Mouse (Mus musculus) large intestine, adult 2 months (tissue): ENCODE results near the gene Xrra1. TPM values are rescaled to one million over a fixed set of nuclear protein-coding genes. Genes with fewer than 3 reads are reported as not detected.
"Not testable (repeated sequence)": the region's sequence is repeated elsewhere in the genome, so short reads cannot be mapped to it uniquely, and the experiment has no call there.

Experiments
- DNase-seq: peaks from one replicate; pipeline ENCODE4 v3.0.0-alpha.2; 2012; ENCODE audit warnings: low read depth, low spot score
- WGBS: fragments of 180-500 bp; shearing (Covaris S2); methylation state at CpG from one replicate; pipeline ENCODE4 v1.1.7; 2018; 5-methylcytosine and 5-hydroxymethylcytosine counted together
- polyA plus RNA-seq: library from polyadenylated mRNA; depleted of rRNA; stranded (reverse); fragments of >200 nt; gene quantifications from 2 replicates; pipeline ENCODE4 v1.2.3, GENCODE M21; 2012; rRNA removed

The Xrra1 gene
- 0.05 and 0.21 TPM in 2 replicates for polyA plus RNA-seq

GRCm38 (mm10) chr7:99858813-99859585 lies at the start of gene Xrra1:
Gene Xrra1 (plus strand): TSS chr7:99859116.
- DNase-seq: peak; percentile 97
- WGBS: 1% methylated on average over 42 of the region's 42 CpGs

DNA sequence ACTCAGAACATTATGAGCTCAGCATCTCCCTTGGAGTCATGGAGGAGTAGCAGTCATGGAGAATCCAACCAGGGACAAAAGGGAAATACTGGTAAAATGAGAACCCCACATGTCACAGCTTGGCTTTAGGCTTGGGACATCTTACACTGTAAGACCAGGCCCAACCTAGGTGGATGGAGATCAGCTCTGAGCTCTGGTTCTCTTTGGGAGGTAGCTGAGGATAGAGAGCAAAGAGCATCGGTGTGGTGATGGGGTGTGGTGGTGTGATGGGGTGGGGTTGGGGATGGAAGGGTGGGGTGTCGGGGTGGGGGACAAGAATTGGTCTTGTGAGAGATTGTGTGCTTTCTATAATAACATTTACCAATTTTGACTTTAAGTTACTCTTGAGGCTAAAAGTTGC lies 48.1 kb upstream of the Xrra1 start:
- 83% methylated on average over 2 of the region's 2 CpGs for WGBS
- DNase-seq: no peak

DNA sequence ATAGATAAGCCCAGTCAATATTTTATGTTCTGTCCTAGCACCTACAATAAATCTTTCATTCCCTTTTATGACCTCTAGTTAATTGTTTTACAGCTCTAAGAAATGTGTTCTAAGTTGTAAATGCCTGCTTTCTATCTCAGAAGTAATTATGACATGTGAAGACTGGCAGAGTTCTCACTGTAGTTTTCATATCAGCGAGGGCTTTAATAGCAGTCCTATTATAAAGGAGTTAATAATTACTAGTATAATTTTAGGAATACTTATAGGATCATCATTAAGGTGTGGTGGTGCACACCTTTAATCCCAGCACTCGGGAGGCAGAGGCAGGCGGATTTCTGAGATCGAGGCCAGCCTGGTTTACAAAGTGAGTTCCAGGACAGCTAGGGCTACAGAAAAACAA lies 47.3 kb upstream of the Xrra1 start:
- DNase-seq: no peak
- 51% methylated on average over 4 of the region's 4 CpGs for WGBS

DNA sequence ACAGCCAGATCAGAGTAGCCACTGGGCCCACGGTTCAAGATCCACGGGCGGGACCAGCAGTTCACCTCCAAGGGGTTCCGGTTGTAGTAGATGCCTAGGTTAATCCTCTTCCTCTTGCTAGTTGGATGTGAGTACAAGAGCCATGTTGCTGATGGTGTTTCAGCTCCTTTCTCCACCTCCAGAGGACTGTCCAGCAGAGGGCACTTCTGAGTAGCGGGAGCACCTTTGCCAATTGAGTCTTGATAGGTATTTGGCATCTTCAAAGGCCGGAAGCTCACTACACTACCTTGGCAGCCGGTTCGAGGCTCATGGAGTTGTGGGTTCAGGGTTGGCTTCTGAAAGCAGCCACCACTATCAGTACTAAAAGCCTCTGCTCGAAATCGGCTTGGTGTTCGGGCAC lies 45.5 kb upstream of the Xrra1 start:
- DNase-seq: no peak
- WGBS: 91% methylated on average over 11 of the region's 11 CpGs

- WGBS: 37% methylated on average over 9 of the region's 9 CpGs
- DNase-seq: not testable (repeated sequence)
These were observed 40.7 kb upstream of the Xrra1 start for GRCm38 (mm10) chr7:99818181-99818725.

DNA sequence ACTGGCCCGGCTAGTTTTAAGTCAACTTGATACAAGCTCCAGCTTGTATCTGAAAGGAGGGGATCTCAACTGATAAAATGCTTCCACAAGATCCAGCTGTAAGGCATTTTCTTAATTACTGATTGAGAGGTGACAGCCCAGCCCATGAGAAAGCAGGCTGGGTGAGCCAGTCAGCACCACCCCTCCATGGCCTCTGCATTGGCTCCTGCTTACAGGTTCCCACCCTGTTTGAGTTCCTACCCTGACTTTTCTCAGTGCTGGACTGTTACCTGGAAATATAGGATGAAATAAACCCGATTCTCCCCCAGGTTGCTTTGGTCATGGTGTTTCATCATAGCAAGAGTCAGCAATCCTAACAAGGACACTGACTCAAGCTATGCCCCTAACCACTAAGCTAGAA lies 37.0 kb upstream of the Xrra1 start:
- WGBS: 90% methylated on average over 2 of the region's 2 CpGs
- DNase-seq: no peak

GRCm38 (mm10) chr7:99822426-99822825 lies 36.5 kb upstream of the Xrra1 start:
- WGBS: 87% methylated on average over 5 of the region's 5 CpGs
- DNase-seq: no peak

DNA sequence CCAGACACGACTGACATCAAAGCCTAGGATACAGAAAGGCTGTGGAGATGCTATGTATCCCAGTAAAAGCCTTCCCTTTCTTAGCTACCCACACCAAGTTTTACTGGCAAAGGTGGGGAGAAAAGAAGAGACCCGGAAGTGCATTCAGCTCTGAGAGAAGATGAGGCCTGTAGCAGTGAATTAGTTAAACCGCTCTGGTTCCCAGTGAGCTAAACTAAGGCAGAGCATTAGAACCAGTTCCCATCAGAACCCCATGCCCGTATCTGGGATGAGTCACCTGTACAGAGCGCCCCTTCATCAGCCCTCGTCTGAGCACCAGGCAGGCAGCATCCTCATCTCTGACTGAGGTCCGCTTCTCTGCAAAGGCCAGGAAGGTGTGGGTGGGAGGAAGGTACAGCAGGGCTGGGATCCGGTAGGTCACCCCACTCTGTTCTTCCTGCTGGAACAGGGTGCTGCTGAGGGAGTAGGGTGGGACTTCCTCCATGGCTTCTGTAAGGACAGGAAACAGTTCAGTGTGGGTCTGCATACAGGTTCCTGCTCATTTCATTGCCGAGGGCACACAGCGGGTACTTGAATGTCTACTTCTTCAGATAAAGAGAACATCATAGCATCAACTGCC lies 35.8 kb upstream of the Xrra1 start:
- 89% methylated on average over 10 of the region's 10 CpGs for WGBS
- no peak for DNase-seq

- DNase-seq: no peak
- WGBS: 68% methylated on average over 16 of the region's 16 CpGs
These were observed 34.0 kb upstream of the Xrra1 start for GRCm38 (mm10) chr7:99824649-99825483.

DNA sequence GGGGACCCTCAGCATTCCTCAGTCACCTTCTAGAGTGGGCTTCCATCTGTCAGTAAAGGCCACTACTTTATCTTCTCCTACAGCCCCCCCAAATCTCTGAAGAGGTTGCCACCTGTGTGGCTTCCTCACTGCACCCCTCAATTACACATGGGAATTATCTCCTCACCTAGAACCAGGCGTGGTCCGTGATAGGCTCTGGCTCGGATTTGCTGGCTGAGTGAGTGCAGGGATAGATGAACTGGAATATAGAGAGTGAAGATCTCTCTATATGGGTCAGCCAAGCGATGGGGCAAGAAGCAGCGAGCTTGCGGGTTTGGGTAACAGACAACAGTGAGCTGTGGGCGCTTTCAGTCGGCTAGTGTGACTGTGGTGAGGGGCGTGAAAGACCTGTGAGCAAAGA lies 33.4 kb upstream of the Xrra1 start:
- WGBS: 76% methylated on average over 9 of the region's 9 CpGs
- DNase-seq: no peak

DNA sequence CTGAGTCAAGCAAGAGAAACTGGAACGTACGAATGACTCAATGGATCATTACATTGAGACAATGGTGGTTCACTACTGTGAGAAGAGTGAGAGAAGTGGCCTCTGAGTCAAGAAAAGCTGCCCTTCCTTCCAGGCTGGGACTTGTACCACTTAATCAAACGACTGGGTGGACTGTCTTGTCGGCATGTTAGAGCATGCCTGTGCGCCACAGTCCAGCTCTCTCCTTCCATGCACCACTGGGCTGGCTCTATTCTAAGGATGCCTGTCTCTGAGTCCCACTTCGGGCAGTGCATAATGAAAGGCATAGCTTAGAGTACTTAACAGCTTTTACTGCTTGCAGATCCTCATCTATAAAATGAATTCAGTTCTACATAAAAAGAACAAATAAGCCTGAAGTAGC lies 32.8 kb upstream of the Xrra1 start:
- WGBS: 70% methylated on average over 6 of the region's 6 CpGs
- no peak for DNase-seq

GRCm38 (mm10) chr7:99828083-99828570 lies 30.8 kb upstream of the Xrra1 start, which contains the start of gene Neu3:
Gene Neu3 (minus strand): TSS chr7:99828417.
- under 1% methylated on average over 26 of the region's 26 CpGs for WGBS
- peak; percentile 64 for DNase-seq

GRCm38 (mm10) chr7:99833115-99833845 lies 25.6 kb upstream of the Xrra1 start:
- no peak for DNase-seq
- 65% methylated on average over 5 of the region's 5 CpGs for WGBS

GRCm38 (mm10) chr7:99833846-99834222 lies 25.1 kb upstream of the Xrra1 start:
- DNase-seq: no peak
- 69% methylated on average over 2 of the region's 2 CpGs for WGBS

- WGBS: 73% methylated on average over 5 of the region's 5 CpGs
These were observed 24.5 kb upstream of the Xrra1 start for GRCm38 (mm10) chr7:99834314-99834853.

DNA sequence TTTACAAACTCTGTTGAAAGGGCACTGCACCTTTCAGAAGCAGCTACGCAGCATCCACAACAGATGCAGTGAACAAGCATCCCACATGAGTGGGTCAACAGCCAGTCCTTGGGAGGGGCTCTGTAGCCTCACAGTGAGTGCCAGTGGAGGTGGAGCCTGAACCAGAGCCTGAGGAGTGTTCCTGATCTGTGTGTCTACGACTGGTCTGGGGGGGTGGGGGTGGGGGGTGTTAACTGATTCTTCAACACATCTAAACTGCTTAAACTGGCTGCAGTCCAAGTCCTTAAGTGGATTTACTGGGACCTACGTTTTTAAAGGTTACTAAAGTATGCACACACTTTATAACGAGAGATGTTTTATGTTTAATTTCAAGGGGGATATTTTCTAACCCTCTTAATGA lies 22.1 kb upstream of the Xrra1 start:
- 54% methylated on average over 4 of the region's 4 CpGs for WGBS
- DNase-seq: no peak

More at GRCm38 (mm10) chr7:99834314-99834853, 24.5 kb upstream of the Xrra1 start:
- no peak for DNase-seq

GRCm38 (mm10) chr7:99837358-99838071 lies 21.4 kb upstream of the Xrra1 start:
- DNase-seq: no peak

GRCm38 (mm10) chr7:99838241-99838640 lies 20.7 kb upstream of the Xrra1 start:
- WGBS: 71% methylated on average over 3 of the region's 3 CpGs

More at GRCm38 (mm10) chr7:99837358-99838071, 21.4 kb upstream of the Xrra1 start:
- 45% methylated on average over 6 of the region's 6 CpGs for WGBS

More at GRCm38 (mm10) chr7:99838241-99838640, 20.7 kb upstream of the Xrra1 start:
- DNase-seq: no peak
